Mouse (Mus musculus) limb, embryonic 12.5 days (tissue): Measurements from ENCODE around the gene Tub. TPM values are rescaled to one million over a fixed set of nuclear protein-coding genes. Genes with fewer than 3 reads are reported as not detected.
A peak's percentile ranks its signal among the peaks of the same experiment; 100 is the strongest.

ENCODE experiments used
- ATAC-seq: fragments of 200-750 bp; cut with Nextera tagmentation; 2 replicates; pipeline ENCODE4 v1.8.0; 2017; ENCODE audit warnings: low read depth, moderate TSS enrichment; ENCODE audit not compliant: insufficient number of reproducible peaks, insufficient read depth, low FRiP score, low TSS enrichment
- H3K27ac ChIP-seq: fragments of 300-500 bp; sonication (generic); 2 replicates; pipeline ENCODE4 v1.5.1; 2016; ENCODE audit warnings: mild to moderate bottlenecking, moderate library complexity
- H3K27me3 ChIP-seq: fragments of 300-500 bp; sonication (generic); 2 replicates; pipeline ENCODE4 v1.6.1; 2016; ENCODE audit warnings: mild to moderate bottlenecking, moderate library complexity
- H3K36me3 ChIP-seq: fragments of 300-500 bp; sonication (generic); 2 replicates; pipeline ENCODE4 v1.6.1; 2016; ENCODE audit warnings: mild to moderate bottlenecking, moderate library complexity
- H3K4me1 ChIP-seq: fragments of 300-500 bp; sonication (generic); replicated peaks from 2 replicates; pipeline ENCODE4 v1.6.1; 2016
- H3K4me2 ChIP-seq: fragments of 300-500 bp; sonication (generic); 2 replicates; pipeline ENCODE4 v1.6.1; 2016; ENCODE audit warnings: mild to moderate bottlenecking, moderate library complexity
- H3K4me3 ChIP-seq: fragments of 300-500 bp; sonication (generic); replicated peaks from 2 replicates; pipeline ENCODE4 v1.5.1; 2016; ENCODE audit warnings: mild to moderate bottlenecking
- H3K9ac ChIP-seq: fragments of 300-500 bp; sonication (generic); replicated peaks from 2 replicates; pipeline ENCODE4 v1.6.1; 2016; ENCODE audit warnings: mild to moderate bottlenecking, moderate library complexity
- H3K9me3 ChIP-seq: fragments of 300-500 bp; sonication (generic); 2 replicates; pipeline ENCODE4 v1.6.1; 2016; ENCODE audit warnings: mild to moderate bottlenecking, moderate library complexity
- WGBS: fragments of 180-500 bp; shearing (Covaris S2); methylation state at CpG from one replicate; pipeline ENCODE4 v1.1.7; 2016; 5-methylcytosine and 5-hydroxymethylcytosine counted together
- polyA plus RNA-seq: library from polyadenylated mRNA; unstranded; fragments of >200 nt; fragmentation: Nextera tagmentation; extraction: Ambion mirVana; gene quantifications from 2 replicates; pipeline ENCODE4 v1.2.1, GENCODE M21; 2016

The Tub gene
- polyA plus RNA-seq, 1 experiment from 2014 or later, result 5.4 TPM

GRCm38 (mm10) chr7:109012575-109012974 is 62.4 kb downstream of the Tub start:
- H3K9me3 ChIP-seq, result no peaks in the 10 kb centered on the region
- H3K9ac ChIP-seq, result no peak overlapping the region
- WGBS, result 95% methylated on average over 1 of the region's 1 CpGs
- no peak overlapping the region for H3K4me3 ChIP-seq
- H3K27ac ChIP-seq, result no peak overlapping the region
- no peak for ATAC-seq
- H3K4me1 ChIP-seq, result peaks cover 9% of the 10 kb centered on the region
- no peak overlapping the region for H3K4me2 ChIP-seq
- no peaks in the 10 kb centered on the region for H3K36me3 ChIP-seq
- H3K27me3 ChIP-seq, result peaks cover 53% of the 10 kb centered on the region

GRCm38 (mm10) chr7:109012998-109013625 is 63.0 kb downstream of the Tub start:
- no peaks in the 10 kb centered on the region for H3K9me3 ChIP-seq

DNA sequence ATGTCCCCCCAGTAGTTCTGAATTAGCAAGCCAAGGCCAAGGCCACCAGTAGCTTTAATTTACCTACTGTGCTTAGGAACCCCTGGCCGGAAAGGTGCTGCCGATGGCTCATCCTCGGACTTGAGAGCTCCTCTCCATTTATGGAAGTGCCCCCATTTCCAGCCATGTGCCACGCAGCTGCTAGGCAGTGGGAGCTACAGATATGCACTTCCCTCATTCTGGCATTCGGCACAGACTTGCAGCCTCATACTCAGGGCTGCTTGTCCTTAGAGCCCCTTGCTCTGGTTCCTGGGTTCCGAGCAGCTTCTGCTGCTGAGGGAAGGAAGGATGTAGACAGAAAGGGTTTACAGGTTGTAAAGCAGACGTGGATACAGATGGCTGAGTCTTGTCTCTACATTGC is 64.7 kb downstream of the Tub start:
- Histone ChIP-seq H3K36me3 (no peaks in the 10 kb centered on the region), H3K4me1 (peaks cover 9% of the 10 kb centered on the region), H3K27me3 (peaks cover 33% of the 10 kb centered on the region), H3K9me3 (no peaks in the 10 kb centered on the region), H3K4me3 (no peak overlapping the region), H3K4me2 (no peak overlapping the region), H3K9ac (no peak overlapping the region), H3K27ac (no peak overlapping the region)
- ATAC-seq, result no peak
- WGBS, result 77% methylated on average over 7 of the region's 7 CpGs

More at GRCm38 (mm10) chr7:109012998-109013625, 63.0 kb downstream of the Tub start:
- Histone ChIP-seq H3K4me2 (no peak overlapping the region), H3K9ac (no peak overlapping the region), H3K27me3 (peaks cover 49% of the 10 kb centered on the region), H3K27ac (no peak overlapping the region), H3K4me1 (peaks cover 9% of the 10 kb centered on the region), H3K4me3 (no peak overlapping the region), H3K36me3 (no peaks in the 10 kb centered on the region)
- 52% methylated on average over 4 of the region's 4 CpGs for WGBS
- ATAC-seq, result no peak

DNA sequence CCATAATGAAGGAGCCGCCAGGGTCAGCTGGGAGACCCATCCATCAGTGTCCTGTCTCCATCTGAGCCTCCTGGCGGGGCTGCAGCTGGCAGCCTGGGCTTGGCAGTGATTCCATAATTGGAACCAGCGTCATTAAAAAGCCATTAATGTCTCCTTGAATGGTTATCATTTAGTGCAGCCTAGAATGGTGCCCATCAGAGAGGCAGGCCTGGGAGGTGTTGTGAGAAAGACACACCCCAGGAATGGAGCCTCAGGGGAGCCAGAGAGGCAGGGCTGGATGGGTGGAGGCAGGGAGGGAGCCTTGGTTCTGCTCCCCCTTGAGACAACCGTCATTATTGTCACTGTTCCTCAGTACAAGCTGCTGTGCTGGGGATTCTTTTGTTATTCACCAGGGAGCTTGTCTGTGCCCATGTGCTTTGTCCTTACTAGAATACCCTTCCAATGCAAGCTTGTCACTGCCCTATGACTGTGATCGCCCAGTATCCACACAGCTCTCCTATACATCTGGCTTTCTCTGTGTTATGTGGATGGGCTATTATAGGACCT is 66.3 kb downstream of the Tub start:
- no peak for ATAC-seq
- WGBS, result 26% methylated on average over 5 of the region's 5 CpGs

GRCm38 (mm10) chr7:109019243-109019642 is 69.1 kb downstream of the Tub start:
- no peaks in the 10 kb centered on the region for H3K9me3 ChIP-seq
- 85% methylated on average over 7 of the region's 7 CpGs for WGBS
- no peaks in the 10 kb centered on the region for H3K4me1 ChIP-seq
- ATAC-seq, result no peak
- no peak overlapping the region for H3K4me2 ChIP-seq
- no peaks in the 10 kb centered on the region for H3K36me3 ChIP-seq
- H3K27me3 ChIP-seq, result no peaks in the 10 kb centered on the region
- H3K27ac ChIP-seq, result no peak overlapping the region
- H3K9ac ChIP-seq, result no peak overlapping the region
- no peak overlapping the region for H3K4me3 ChIP-seq

More for the DNA sequence above, 66.3 kb downstream of the Tub start:
- no peak overlapping the region for H3K27ac ChIP-seq
- H3K9ac ChIP-seq, result no peak overlapping the region
- no peak overlapping the region for H3K4me3 ChIP-seq
- H3K4me2 ChIP-seq, result no peak overlapping the region
- H3K4me1 ChIP-seq, result peaks cover 5% of the 10 kb centered on the region
- no peaks in the 10 kb centered on the region for H3K9me3 ChIP-seq
- peaks cover 17% of the 10 kb centered on the region for H3K27me3 ChIP-seq
- H3K36me3 ChIP-seq, result no peaks in the 10 kb centered on the region

DNA sequence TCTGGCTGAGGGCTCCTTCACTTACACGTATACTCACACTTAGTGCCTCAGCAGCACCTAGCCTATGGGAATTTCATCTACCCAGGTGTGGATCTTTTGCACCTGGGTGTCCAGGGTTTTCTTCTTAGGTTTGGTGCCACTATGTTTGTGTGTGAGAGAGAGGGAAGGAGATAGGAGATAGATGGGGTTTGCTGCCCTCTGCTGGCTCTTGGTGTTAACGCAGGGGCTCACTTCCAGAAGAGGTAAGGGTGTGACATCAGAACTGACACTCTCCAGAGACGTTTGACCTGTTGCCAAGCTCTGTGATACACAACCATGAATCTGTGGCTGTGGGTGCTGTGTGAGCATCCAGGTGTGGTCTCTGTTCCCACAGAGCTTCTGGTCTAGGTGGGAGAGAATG is 71.3 kb downstream of the Tub start:
- no peaks in the 10 kb centered on the region for H3K4me1 ChIP-seq
- no peaks in the 10 kb centered on the region for H3K9me3 ChIP-seq
- no peak overlapping the region for H3K27ac ChIP-seq
- no peak overlapping the region for H3K4me3 ChIP-seq
- H3K27me3 ChIP-seq, result no peaks in the 10 kb centered on the region
- no peak overlapping the region for H3K9ac ChIP-seq
- 19% methylated on average over 3 of the region's 3 CpGs for WGBS
- no peak overlapping the region for H3K4me2 ChIP-seq
- H3K36me3 ChIP-seq, result 0 out of 2 replicates have a peak, but pooled peaks cover 3% of the 10 kb centered on the region
- ATAC-seq, result 0 out of 2 replicates have a peak, but pooled peaks have one; percentile 24

DNA sequence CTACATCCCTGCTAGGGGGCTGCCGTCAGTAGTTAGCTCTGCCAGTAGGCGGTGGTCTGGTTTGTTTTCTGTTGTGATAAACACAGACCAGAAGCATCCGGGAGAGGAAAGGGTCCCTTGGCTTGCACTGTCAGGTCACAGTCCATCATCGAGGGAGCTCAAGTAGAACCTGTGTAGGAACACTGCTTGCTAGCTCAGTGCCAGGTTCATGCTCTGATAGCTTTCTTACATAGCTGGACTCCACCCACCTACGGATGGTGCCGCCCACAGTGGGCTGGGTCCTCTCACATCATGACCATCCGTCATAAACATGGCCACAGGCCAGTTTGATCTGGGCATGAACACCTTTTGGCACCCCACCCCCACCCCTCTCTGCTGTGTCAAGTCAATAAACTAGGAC is 75.6 kb downstream of the Tub start:
- WGBS, result 83% methylated on average over 7 of the region's 7 CpGs
- no peaks in the 10 kb centered on the region for H3K4me1 ChIP-seq
- H3K4me2 ChIP-seq, result no peak overlapping the region
- H3K4me3 ChIP-seq, result no peak overlapping the region
- ATAC-seq, result no peak
- H3K9ac ChIP-seq, result no peak overlapping the region
- no peaks in the 10 kb centered on the region; the same call in 1 of the 2 replicates for H3K27me3 ChIP-seq
- no peaks in the 10 kb centered on the region for H3K9me3 ChIP-seq
- H3K27ac ChIP-seq, result no peak overlapping the region
- H3K36me3 ChIP-seq, result 0 out of 2 replicates have a peak, but pooled peaks cover 5% of the 10 kb centered on the region

DNA sequence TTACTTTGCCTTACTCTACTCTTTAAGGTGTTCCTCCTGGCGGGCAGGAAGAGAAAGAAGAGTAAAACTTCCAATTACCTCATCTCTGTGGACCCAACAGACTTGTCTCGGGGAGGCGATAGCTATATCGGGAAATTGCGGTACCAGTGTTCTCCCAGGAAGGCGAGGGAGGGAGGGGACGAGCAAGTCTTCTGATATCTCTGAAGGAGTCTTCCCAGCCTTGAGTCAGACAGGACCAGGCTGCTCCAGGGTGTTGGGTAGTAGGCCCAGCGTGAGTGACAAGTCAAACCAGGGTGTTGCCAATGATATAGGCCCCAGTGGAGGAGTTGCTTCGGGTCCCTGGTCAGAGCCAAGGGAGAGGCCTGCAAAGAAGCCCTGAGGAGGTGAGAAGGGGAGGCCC is 76.8 kb downstream of the Tub start:
- ATAC-seq, result no peak

DNA sequence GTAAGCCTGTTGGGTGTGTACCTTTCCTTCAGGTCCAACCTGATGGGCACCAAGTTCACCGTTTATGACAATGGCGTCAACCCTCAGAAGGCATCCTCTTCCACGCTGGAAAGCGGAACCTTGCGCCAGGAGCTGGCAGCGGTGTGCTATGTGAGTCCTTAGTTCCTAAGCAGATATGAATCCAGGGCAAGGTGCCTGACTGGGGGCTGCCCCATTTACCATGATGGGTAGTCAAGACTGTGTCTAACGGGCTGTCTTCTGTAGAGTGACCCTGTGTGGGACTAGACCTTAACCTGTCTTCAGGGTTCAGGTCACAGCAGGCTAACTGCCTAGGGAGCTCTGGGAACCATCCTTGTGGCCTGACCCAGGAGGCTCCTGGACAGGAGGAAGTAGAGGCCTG is 77.6 kb downstream of the Tub start:
- no peaks in the 10 kb centered on the region for H3K9me3 ChIP-seq
- WGBS, result 93% methylated on average over 7 of the region's 7 CpGs
- H3K27ac ChIP-seq, result no peak overlapping the region
- no peak overlapping the region for H3K4me3 ChIP-seq
- 0 out of 2 replicates have a peak, but pooled peaks cover 5% of the 10 kb centered on the region for H3K36me3 ChIP-seq
- no peak overlapping the region for H3K4me2 ChIP-seq
- no peaks in the 10 kb centered on the region; the same call in 1 of the 2 replicates for H3K27me3 ChIP-seq
- no peak overlapping the region for H3K9ac ChIP-seq
- ATAC-seq, result 0 out of 2 replicates have a peak, but pooled peaks have one; percentile 32
- no peaks in the 10 kb centered on the region for H3K4me1 ChIP-seq

More for the DNA sequence above, 76.8 kb downstream of the Tub start:
- Histone ChIP-seq H3K27ac (no peak overlapping the region), H3K9me3 (no peaks in the 10 kb centered on the region), H3K4me1 (no peaks in the 10 kb centered on the region), H3K36me3 (0 out of 2 replicates have a peak, but pooled peaks cover 5% of the 10 kb centered on the region), H3K9ac (no peak overlapping the region), H3K27me3 (no peaks in the 10 kb centered on the region; the same call in 1 of the 2 replicates), H3K4me3 (no peak overlapping the region), H3K4me2 (no peak overlapping the region)
- 87% methylated on average over 9 of the region's 9 CpGs for WGBS

GRCm38 (mm10) chr7:109028204-109028603 is 78.1 kb downstream of the Tub start:
- Histone ChIP-seq H3K9me3 (no peaks in the 10 kb centered on the region), H3K27me3 (no peaks in the 10 kb centered on the region; the same call in 1 of the 2 replicates)
- 30% methylated on average over 6 of the region's 6 CpGs for WGBS

DNA sequence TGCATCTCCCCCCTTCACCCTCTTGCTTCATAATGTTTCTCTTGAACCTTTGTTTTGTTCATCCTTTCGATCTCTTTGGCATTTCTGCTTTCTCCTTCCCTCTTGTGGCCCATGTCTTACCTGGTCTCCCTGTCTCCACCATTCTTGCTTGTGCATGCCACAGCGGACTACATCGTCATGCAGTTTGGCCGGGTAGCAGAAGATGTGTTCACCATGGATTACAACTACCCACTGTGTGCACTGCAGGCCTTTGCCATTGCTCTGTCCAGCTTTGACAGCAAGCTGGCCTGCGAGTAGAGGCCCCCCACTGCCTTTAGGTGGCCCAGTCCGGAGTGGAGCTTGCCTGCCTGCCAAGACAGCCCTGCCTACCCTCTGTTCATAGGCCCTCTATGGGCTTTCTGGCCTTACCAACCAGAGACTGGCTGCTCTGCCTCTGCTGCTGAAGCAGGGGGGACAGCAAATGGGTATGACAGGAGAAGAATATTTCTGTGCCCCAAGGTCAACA is 79.9 kb downstream of the Tub start:
- Histone ChIP-seq H3K27ac (no peak overlapping the region), H3K9me3 (no peaks in the 10 kb centered on the region), H3K4me2 (no peak overlapping the region), H3K9ac (no peak overlapping the region), H3K36me3 (0 out of 2 replicates have a peak, but pooled peaks cover 5% of the 10 kb centered on the region), H3K27me3 (no peaks in the 10 kb centered on the region; the same call in 1 of the 2 replicates), H3K4me3 (no peak overlapping the region), H3K4me1 (no peaks in the 10 kb centered on the region)
- no peak for ATAC-seq
- WGBS, result 87% methylated on average over 6 of the region's 6 CpGs

More at GRCm38 (mm10) chr7:109028204-109028603, 78.1 kb downstream of the Tub start:
- ATAC-seq, result no peak
- Histone ChIP-seq H3K27ac (no peak overlapping the region), H3K4me3 (no peak overlapping the region), H3K9ac (no peak overlapping the region), H3K36me3 (0 out of 2 replicates have a peak, but pooled peaks cover 5% of the 10 kb centered on the region), H3K4me1 (no peaks in the 10 kb centered on the region), H3K4me2 (no peak overlapping the region)
